Mouse (Mus musculus): ENCODE results near the gene Ddah2.
A peak's percentile ranks its signal among the peaks of the same experiment; 100 is the strongest.

GRCm38 (mm10) chr17:35032323-35032870 lies 26.4 kb upstream of the Ddah2 start:
- TF ChIP-seq CTCF (IDR thresholded peaks at IDR 0.05; ENCODE audit: low read depth) (peak; percentile 29), EP300 (IDR thresholded peaks at IDR 0.05; ENCODE audit: low read depth) (no peak)

Data from liver, embryonic 14.5 days (tissue).